Mouse (Mus musculus) layer of hippocampus, adult 8-10 months (tissue): ENCODE results near the gene Map7d2. TPM values are rescaled to one million over a fixed set of nuclear protein-coding genes. Genes with fewer than 3 reads are reported as not detected.

Experiments
- DNase-seq, 2 experiments: peaks; one replicate each; pipeline ENCODE4 v3.0.0; 2022; ENCODE audit warnings: low spot score in 2 of 2
- total RNA-seq, 4 experiments: library from RNA; stranded (reverse); gene quantifications; 2 replicates each; pipeline ENCODE4 v1.2.4; 2022

The Map7d2 gene
- total RNA-seq, 4 experiments from 2014 or later: 94.1 to 114 (median 105) TPM

- DNase-seq: no peak
Observed at GRCm38 (mm10) chrX:159509847-159510715, 95.7 kb downstream of the Map7d2 start.

GRCm38 (mm10) chrX:159510716-159511051 lies 96.3 kb downstream of the Map7d2 start:
- DNase-seq: no peak

- DNase-seq: no peak
Observed at GRCm38 (mm10) chrX:159515599-159515998, 101.2 kb downstream of the Map7d2 start.

- no peak for DNase-seq
Observed at GRCm38 (mm10) chrX:159521780-159522179, 107.4 kb downstream of the Map7d2 start.

DNA sequence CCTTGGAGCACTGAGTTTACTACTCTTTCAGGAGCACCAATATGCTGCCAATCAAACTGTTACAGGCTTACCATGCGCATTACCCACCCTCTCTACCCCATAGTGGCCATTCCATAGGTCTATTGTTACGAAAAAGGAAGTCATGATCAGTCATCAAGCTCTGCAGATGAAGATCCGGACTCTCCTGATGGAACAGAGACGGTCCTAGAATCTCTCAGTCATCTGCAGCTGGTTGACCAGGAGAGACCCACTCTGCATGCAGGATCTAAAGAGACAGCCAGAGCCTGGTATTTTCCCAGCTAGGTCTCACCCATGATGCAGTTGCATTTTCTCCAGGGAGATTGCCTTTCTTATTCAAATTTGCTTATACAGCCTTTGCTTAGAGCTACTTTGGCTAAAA lies 108.3 kb downstream of the Map7d2 start:
- DNase-seq: no peak

GRCm38 (mm10) chrX:159526388-159526787 lies 112.0 kb downstream of the Map7d2 start, which contains the start of gene Bclaf3:
Bclaf3 (plus strand) TSS chrX:159526688.
- no peak for DNase-seq

GRCm38 (mm10) chrX:159532427-159532810 lies 118.0 kb downstream of the Map7d2 start:
- DNase-seq: peak; percentile 91 to 93

GRCm38 (mm10) chrX:159532811-159533462 lies 118.6 kb downstream of the Map7d2 start:
- no peak for DNase-seq

GRCm38 (mm10) chrX:159541936-159542335 lies 127.6 kb downstream of the Map7d2 start:
- no peak for DNase-seq

GRCm38 (mm10) chrX:159547093-159547492 lies 132.7 kb downstream of the Map7d2 start:
- no peak for DNase-seq

Other genes with a start within 250 kb of the Map7d2 start
- 10 to 100 TPM; 26.7 to 32.8 (median 27.6) TPM for gene Rps6ka3, start 204.3 kb upstream of the Map7d2 start, total RNA-seq
- 100 to 1,000 TPM; 100 to 121 (median 113) TPM for gene Eif1ax, start 42.4 kb upstream of the Map7d2 start, total RNA-seq
- 10 to 100 TPM in 2 of 4 experiments, 1 to 10 TPM in 2; 8.1 to 11.4 (median 10.1) TPM for gene Bclaf3, start 112.1 kb downstream of the Map7d2 start, total RNA-seq
- gene Sh3kbp1, start 212.7 kb downstream of the Map7d2 start, total RNA-seq: 10 to 100 TPM; 36.8 to 41.6 (median 37.9) TPM